Mouse (Mus musculus) kidney, adult 9 months (tissue): Measurements from ENCODE around the gene Trp53bp1.

Experiments
- DNase-seq: peaks from one replicate; pipeline ENCODE4 v3.0.0; 2022

Gene Trp53bp1

GRCm38 (mm10) chr2:121271236-121271927, at the start of gene Trp53bp1:
TSS of gene Trp53bp1 (minus strand) at chr2:121271407.
- DNase-seq: peak; percentile 98

- DNase-seq: no peak
Measured at GRCm38 (mm10) chr2:121316278-121316677, 45.1 kb upstream of the Trp53bp1 start.

- DNase-seq: peak; percentile 19
Measured at GRCm38 (mm10) chr2:121308997-121309416, 37.8 kb upstream of the Trp53bp1 start.

DNA sequence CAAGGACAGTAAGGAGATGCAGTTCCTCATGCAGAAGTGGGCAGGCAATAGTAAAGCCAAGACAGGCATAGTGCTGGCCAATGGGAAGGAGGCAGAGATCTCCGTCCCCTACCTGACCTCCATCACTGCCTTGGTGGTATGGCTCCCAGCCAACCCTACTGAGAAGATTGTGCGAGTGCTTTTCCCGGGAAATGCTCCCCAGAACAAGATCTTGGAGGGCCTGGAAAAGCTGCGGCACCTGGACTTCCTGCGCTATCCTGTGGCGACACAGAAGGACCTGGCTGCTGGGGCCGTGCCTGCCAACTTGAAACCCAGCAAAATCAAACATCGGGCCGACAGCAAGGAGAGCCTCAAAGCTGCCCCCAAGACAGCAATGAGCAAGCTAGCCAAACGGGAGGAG, 28.8 kb upstream of the Trp53bp1 start:
- no peak for DNase-seq

GRCm38 (mm10) chr2:121299471-121299870, 28.3 kb upstream of the Trp53bp1 start:
- no peak for DNase-seq

DNA sequence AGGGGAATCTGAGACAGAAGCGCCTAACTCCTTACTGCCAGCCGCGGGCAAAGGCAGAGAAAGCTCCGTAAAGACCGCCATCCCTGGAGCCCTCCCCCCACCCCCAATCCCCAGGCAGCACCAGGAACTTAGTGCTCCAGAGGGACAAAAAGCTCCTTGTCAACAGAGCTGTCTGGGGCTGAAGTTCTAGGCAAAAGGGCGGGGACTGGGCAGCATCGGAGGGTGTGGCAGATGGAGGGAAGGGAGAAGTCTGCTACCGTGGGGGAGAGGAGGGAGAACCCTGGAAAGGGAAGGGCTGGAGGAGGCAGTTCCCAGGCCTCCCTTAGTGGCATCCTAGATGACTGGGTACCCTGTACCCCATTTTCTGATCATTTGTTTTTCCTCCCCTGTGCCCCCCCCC, 26.9 kb upstream of the Trp53bp1 start:
- no peak for DNase-seq

- no peak for DNase-seq
Measured at GRCm38 (mm10) chr2:121297701-121298100, 26.5 kb upstream of the Trp53bp1 start.

GRCm38 (mm10) chr2:121296754-121297231, 25.6 kb upstream of the Trp53bp1 start:
- no peak for DNase-seq

DNA sequence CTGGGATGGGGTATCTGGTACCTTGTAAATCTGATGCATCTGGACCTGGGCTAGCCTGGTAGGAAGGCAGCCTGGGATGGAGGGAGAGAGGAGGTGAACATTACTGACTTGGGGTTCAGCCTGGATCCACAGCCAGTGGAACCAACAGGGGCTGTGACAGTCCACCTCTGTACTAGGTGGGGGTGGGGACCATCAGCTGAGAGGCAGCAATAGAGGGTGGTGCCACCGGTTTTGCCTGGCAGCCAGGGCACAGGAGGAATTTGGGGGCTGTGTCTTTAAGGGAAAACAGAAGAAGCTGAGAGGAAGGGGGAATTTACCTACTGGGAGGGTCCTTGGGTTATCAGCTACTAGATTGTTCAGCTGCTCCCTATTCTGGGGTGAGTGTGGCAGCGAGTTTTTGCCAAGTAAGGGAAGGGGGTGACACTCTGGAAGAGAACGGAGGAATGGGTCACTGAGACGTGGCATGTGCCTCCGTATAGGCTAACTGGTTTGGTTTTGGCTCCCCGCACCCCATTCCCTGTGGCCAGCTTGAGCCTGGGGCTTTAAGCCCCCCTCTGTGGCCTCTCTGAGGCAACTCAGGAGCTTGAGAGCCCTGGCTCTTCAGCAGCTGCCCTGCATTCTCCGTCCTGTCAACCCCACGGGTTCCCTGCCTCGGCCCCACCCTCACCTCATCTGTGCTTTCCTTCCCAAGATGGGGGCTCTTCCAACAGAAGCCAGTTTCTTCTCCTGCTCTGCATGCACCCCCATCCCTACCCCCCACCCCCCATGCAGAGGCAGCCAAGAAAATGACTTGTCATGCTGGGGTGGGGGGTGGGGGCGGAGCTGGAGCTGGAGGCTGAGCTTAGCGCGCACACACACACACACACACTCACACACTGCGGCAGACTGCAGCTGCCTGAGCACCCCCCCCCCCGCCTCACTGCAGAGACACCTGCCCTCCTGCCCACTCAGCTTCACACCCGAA, 24.7 kb upstream of the Trp53bp1 start:
- no peak for DNase-seq

DNA sequence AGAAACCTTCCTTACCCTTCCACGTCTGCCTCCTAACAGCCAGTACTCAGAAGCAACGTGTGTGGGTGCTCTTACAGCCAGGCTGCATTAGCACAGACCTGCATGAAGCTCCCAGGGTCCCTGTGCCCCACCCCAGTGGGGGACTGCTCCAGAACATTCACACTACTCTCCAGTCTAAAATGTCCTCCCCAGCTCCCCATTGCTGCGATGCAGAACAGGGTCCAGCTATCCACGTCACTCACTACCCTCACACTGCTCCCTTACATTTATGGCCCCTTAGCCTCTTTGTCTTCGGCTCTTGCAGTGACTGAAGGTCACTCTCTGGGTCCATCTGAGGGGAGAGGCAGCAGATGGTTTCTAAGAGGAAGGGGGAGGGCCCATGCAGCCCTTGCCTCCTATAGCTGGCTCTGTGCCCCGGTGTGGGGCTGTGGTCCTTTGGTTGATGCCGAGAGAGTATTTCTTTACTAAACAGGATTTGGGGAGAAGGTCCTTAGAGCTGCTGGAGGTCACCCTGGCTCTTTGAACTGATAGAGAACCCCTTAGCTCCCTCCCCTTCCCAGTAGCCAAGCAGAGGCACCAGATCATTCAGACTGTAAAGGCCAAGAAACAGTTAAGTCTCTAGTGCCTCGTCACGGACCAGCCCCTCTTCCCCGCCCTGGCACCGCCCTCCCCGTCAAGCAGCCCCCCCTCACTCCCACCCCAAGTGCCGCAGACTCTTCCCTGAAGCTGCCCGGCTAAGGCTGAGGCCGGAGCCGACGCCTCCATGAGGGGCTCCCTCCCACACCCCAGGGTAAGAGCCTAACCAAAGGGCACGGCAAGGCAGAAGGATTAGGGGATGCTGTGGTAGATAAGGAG, 23.8 kb upstream of the Trp53bp1 start:
- DNase-seq: no peak

DNA sequence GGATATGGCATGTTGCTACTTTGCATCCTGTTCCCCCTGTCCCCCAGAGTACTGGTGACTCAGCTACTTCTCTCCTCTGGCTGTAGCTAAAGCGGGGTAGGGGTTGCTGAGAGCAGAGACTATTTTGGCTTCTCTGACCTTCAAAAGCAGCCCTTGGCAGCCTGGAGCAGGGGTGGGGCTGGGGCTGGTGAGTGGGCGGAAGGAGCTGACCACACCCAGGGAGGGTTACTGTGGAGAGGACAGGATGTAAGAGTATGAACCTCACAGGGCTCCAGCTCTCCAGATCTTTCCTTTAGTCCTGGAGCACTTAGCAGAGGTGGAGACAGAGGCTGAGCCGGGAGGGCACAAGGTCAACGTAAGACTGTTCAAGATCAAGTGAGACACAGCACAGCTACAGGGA, 23.0 kb upstream of the Trp53bp1 start:
- no peak for DNase-seq

- no peak for DNase-seq
Measured at GRCm38 (mm10) chr2:121292316-121293013, 21.3 kb upstream of the Trp53bp1 start.

DNA sequence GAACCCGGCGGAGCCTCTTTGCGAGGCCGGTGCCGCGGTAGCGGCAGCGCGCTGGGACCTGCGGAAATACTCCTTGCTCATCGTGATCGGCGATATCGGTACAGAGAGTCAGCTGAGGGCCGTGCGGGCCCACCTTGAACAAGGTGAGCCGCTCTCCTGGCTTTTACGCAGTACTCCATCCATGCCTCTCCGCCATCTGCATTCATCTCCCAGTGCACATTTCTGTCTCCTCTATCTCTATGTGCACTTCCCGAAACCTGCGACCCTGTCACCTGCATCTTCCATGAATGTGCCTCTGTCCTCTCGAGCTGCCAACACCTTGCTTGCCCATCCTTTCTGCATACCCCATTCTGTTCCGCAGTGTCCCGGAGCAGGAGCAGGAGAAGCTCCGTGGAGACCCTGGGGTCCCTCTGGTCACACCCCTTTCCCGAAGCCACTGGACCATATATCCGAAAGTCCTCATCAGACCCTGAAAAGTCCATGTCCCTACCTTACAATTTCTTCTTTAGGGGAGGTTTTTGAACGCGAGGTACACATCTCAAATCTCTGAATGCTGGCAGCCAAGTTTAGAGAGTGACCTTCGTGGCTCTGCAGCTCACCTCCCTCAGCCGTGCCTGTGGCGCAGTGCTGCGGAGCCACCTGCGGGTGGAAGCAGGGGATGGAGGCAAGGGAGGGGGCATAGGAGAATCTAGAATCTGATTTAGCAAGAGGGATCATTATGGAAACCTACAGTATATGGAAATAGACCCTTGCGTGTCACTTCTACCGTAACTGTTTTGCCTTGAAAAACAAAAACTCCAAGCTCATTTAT, 18.7 kb upstream of the Trp53bp1 start:
- no peak for DNase-seq

- peak; percentile 86 for DNase-seq
Measured at GRCm38 (mm10) chr2:121288901-121289729, 17.9 kb upstream of the Trp53bp1 start, which contains the start of gene Map1a. TSS of gene Map1a (plus strand) at chr2:121289600.

GRCm38 (mm10) chr2:121287850-121288249, 16.6 kb upstream of the Trp53bp1 start:
- DNase-seq: no peak

DNA sequence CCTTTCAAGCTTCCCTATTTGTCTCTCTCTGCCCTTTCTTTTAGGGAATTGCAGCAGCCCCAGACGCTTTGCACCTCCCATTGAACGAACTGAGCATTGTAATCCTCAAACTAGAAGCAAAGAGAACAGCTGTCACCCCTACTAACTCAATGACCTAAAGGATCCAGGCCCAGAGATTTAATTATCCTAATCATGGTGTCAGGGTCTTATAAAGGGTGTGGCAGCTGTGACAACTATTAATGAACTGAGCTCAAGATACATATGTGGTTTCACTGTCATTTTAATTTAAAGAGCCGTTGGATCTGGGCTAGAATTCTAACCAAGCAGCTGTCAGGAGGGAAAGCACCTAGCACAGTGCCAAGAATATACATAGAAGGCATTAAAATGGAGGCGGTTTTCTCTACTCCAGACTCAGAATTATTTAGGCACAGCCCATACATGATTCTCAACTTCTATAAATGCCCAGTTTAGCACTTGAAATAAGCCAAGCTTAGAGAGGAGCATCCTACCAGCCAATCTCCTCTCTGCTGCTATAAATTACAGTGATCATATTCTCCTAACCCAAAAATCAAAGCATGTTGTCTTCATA, 815 bp upstream of the Trp53bp1 start:
- no peak for DNase-seq

GRCm38 (mm10) chr2:121270521-121271235, 529 bp downstream of the Trp53bp1 start:
- no peak for DNase-seq

GRCm38 (mm10) chr2:121268446-121268845, 2.8 kb downstream of the Trp53bp1 start:
- DNase-seq: no peak

- no peak for DNase-seq
Measured at GRCm38 (mm10) chr2:121249758-121250157, 21.4 kb downstream of the Trp53bp1 start.
